Mouse (Mus musculus) heart, embryonic 13.5 days (tissue): Measurements from ENCODE around the gene Parp11. TPM values are rescaled to one million over a fixed set of nuclear protein-coding genes. Genes with fewer than 3 reads are reported as not detected.
A peak's percentile ranks its signal among the peaks of the same experiment; 100 is the strongest.
"Not testable (repeated sequence)": the region's sequence is repeated elsewhere in the genome, so short reads cannot be mapped to it uniquely, and the experiment has no call there.

Experiments used
- ATAC-seq: fragments of 200-750 bp; cut with Nextera tagmentation; 2 replicates; pipeline ENCODE4 v1.8.0; 2017; ENCODE audit warnings: moderate TSS enrichment; ENCODE audit not compliant: insufficient number of reproducible peaks, low FRiP score, low TSS enrichment; ENCODE audit errors: extremely low read depth
- H3K27ac ChIP-seq: fragments of 300-500 bp; sonication (generic); replicated peaks from 2 replicates; pipeline ENCODE4 v1.5.1; 2015; ENCODE audit warnings: moderate library complexity, mild to moderate bottlenecking, inconsistent platforms
- H3K27me3 ChIP-seq: fragments of 300-500 bp; sonication (generic); replicated peaks from 2 replicates; pipeline ENCODE4 v1.6.1; 2015; ENCODE audit warnings: mild to moderate bottlenecking, inconsistent platforms
- H3K36me3 ChIP-seq: fragments of 300-500 bp; sonication (generic); 2 replicates; pipeline ENCODE4 v1.6.1; 2015; ENCODE audit warnings: mild to moderate bottlenecking, inconsistent platforms
- H3K4me1 ChIP-seq: fragments of 300-500 bp; sonication (generic); 2 replicates; pipeline ENCODE4 v1.6.1; 2015; ENCODE audit warnings: inconsistent platforms
- H3K4me2 ChIP-seq: fragments of 300-500 bp; sonication (generic); 2 replicates; pipeline ENCODE4 v1.6.1; 2015; ENCODE audit warnings: inconsistent platforms, mild to moderate bottlenecking, moderate library complexity
- H3K4me3 ChIP-seq: fragments of 300-500 bp; sonication (generic); 2 replicates; pipeline ENCODE4 v1.5.1; 2015; ENCODE audit warnings: moderate library complexity, mild to moderate bottlenecking, inconsistent platforms
- H3K9ac ChIP-seq: fragments of 300-500 bp; sonication (generic); 2 replicates; pipeline ENCODE4 v1.6.1; 2015; ENCODE audit warnings: inconsistent platforms, mild to moderate bottlenecking, moderate library complexity
- H3K9me3 ChIP-seq: fragments of 300-500 bp; sonication (generic); 2 replicates; pipeline ENCODE4 v1.6.1; 2016; ENCODE audit warnings: inconsistent platforms
- WGBS: fragments of 180-500 bp; shearing (Covaris S2); methylation state at CpG from one replicate; pipeline ENCODE4 v1.1.7; 2015; ENCODE audit warnings: mixed read lengths; 5-methylcytosine and 5-hydroxymethylcytosine counted together
- polyA plus RNA-seq: library from polyadenylated mRNA; unstranded; fragments of >200 nt; fragmentation: Nextera tagmentation; extraction: Ambion mirVana; gene quantifications from 2 replicates; pipeline ENCODE4 v1.2.1, GENCODE M21; 2015

The Parp11 gene
- polyA plus RNA-seq, 1 experiment from 2014 or later, result 17.0 TPM

DNA sequence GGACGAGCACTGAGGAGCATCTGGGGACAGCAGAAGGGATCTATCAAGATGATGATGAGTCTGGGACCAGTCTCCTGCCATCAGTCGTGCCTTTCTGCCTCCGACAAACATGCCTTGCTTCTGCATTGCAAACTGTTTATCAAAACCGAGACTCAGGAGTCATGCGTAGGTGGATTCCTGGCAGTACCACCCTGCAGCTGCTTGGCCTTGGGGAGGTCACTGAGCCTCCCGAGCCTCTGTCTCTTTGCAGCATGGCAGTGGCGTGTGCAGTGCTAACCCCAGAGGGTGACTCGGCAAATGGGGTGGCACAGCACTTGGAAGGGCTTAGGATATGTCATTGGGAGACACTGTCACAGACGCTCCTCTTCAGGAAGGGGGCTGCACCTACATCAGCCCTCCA lies 53.5 kb downstream of the Parp11 start:
- H3K27ac ChIP-seq, result no peak overlapping the region
- no peak overlapping the region for H3K4me3 ChIP-seq
- ATAC-seq, result no peak
- H3K9ac ChIP-seq, result no peak overlapping the region
- no peaks in the 10 kb centered on the region; the same call in 1 of the 2 replicates for H3K27me3 ChIP-seq
- H3K4me1 ChIP-seq, result no peaks in the 10 kb centered on the region
- no peak overlapping the region for H3K4me2 ChIP-seq
- 48% methylated on average over 9 of the region's 9 CpGs for WGBS
- H3K36me3 ChIP-seq, result peaks cover 4% of the 10 kb centered on the region; the same call in 1 of the 2 replicates
- H3K9me3 ChIP-seq, result no peaks in the 10 kb centered on the region

DNA sequence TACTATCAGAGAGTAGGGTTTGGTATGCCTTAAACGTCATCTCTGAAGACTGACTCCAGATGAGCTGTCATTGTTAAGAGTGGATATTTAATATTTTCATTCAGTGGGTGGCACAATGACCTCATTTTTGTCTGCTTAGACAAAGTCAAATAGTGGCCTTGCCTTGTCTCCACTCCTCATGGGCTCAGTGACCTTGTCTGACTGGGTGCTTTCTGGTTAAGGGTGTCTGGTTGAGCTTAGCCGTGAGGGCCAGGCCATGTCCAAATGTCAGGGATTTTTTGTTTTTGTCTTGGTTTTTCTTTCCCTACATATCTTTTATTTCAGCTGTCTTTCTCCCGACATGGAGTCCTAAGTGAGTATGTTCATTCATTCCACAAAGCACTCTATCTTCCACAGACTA lies 54.2 kb downstream of the Parp11 start:
- no peaks in the 10 kb centered on the region for H3K9me3 ChIP-seq
- no peaks in the 10 kb centered on the region; the same call in 1 of the 2 replicates for H3K27me3 ChIP-seq
- no peak for ATAC-seq
- no peak overlapping the region for H3K4me3 ChIP-seq
- H3K4me1 ChIP-seq, result no peaks in the 10 kb centered on the region
- H3K9ac ChIP-seq, result no peak overlapping the region
- WGBS, result 65% methylated on average over 3 of the region's 3 CpGs
- H3K36me3 ChIP-seq, result peaks cover 4% of the 10 kb centered on the region; the same call in 1 of the 2 replicates
- H3K27ac ChIP-seq, result no peak overlapping the region
- H3K4me2 ChIP-seq, result no peak overlapping the region

GRCm38 (mm10) chr6:127502530-127502929 lies 55.9 kb downstream of the Parp11 start:
- H3K4me3 ChIP-seq, result no peak overlapping the region
- peaks cover 4% of the 10 kb centered on the region; the same call in 1 of the 2 replicates for H3K36me3 ChIP-seq
- no peak overlapping the region for H3K27ac ChIP-seq
- no peak overlapping the region for H3K4me2 ChIP-seq
- no peaks in the 10 kb centered on the region; the same call in 1 of the 2 replicates for H3K27me3 ChIP-seq
- H3K9me3 ChIP-seq, result no peaks in the 10 kb centered on the region
- WGBS, result 53% methylated on average over 3 of the region's 3 CpGs
- H3K4me1 ChIP-seq, result no peaks in the 10 kb centered on the region
- ATAC-seq, result no peak
- H3K9ac ChIP-seq, result no peak overlapping the region

- 86% methylated on average over 6 of the region's 12 CpGs for WGBS
- H3K36me3 ChIP-seq, H3K4me3 ChIP-seq, H3K9me3 ChIP-seq, ATAC-seq, H3K4me1 ChIP-seq, H3K9ac ChIP-seq, H3K27ac ChIP-seq, H3K4me2 ChIP-seq, H3K27me3 ChIP-seq: not testable (repeated sequence)
Measured at GRCm38 (mm10) chr6:127513776-127514175, 67.1 kb downstream of the Parp11 start.

DNA sequence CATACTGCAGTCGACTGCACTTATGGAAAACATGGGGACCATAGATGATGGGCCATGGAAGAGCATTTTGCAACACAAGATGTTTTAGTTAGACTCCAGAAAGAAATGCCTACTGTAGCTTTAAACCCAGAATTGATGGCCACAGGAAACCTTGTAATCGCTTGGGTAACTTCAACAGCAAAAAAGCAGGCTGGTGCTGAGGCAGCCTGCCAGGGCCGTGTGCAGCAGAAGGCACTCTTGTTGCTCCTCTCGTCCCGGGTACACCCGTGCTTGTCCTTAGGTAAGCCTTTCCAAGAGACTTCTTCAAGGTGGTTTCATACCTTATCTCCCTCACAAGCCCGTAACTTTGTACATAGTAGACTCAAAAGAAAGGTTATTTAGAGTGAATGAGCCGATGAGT lies 74.5 kb downstream of the Parp11 start:
- 66% methylated on average over 8 of the region's 8 CpGs for WGBS
- Histone ChIP-seq H3K9ac (no peak overlapping the region), H3K27ac (no peak overlapping the region), H3K36me3 (no peaks in the 10 kb centered on the region), H3K4me1 (peaks cover 16% of the 10 kb centered on the region), H3K27me3 (no peaks in the 10 kb centered on the region), H3K9me3 (no peaks in the 10 kb centered on the region), H3K4me3 (no peak overlapping the region), H3K4me2 (no peak overlapping the region)
- ATAC-seq, result no peak

- Histone ChIP-seq H3K4me3 (no peak overlapping the region), H3K4me1 (peaks cover 16% of the 10 kb centered on the region), H3K9me3 (no peaks in the 10 kb centered on the region), H3K27me3 (no peaks in the 10 kb centered on the region), H3K27ac (no peak overlapping the region), H3K9ac (no peak overlapping the region), H3K4me2 (peak overlapping the region; percentile 37), H3K36me3 (no peaks in the 10 kb centered on the region)
- no peak for ATAC-seq
- WGBS, result 28% methylated on average over 9 of the region's 9 CpGs
Measured at GRCm38 (mm10) chr6:127522326-127522725, 75.7 kb downstream of the Parp11 start.

DNA sequence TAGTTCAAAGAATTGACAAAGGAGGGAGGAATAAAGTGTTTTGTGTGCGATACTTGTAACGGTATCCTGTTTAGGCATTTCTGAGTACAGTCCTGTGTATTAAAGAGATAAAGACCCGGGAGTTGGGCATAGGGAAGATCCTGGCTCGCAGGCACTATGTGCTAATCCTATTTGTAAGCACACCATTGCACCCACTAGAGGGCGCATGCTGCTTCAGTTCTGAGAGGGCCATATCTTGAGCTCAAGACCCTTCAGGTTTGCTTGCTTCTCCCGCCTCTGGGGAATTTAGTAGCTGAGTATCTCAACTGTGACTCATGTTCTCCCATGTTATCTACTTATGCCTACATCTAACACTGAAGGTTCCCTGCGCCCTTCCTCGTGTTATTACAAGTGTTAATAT lies 77.8 kb downstream of the Parp11 start:
- Histone ChIP-seq H3K9ac (no peak overlapping the region), H3K27me3 (no peaks in the 10 kb centered on the region; the same call in 1 of the 2 replicates), H3K27ac (no peak overlapping the region), H3K9me3 (no peaks in the 10 kb centered on the region), H3K4me2 (no peak overlapping the region), H3K36me3 (no peaks in the 10 kb centered on the region), H3K4me3 (no peak overlapping the region), H3K4me1 (peaks cover 25% of the 10 kb centered on the region)
- WGBS, result 23% methylated on average over 8 of the region's 8 CpGs
- ATAC-seq, result no peak

- H3K27me3 ChIP-seq, result no peaks in the 10 kb centered on the region; the same call in 1 of the 2 replicates
- no peak for ATAC-seq
- H3K27ac ChIP-seq, result peak overlapping the region; percentile 83; the same call in 1 of the 2 replicates
- H3K4me3 ChIP-seq, result no peak overlapping the region
- H3K9me3 ChIP-seq, result no peaks in the 10 kb centered on the region
- H3K9ac ChIP-seq, result no peak overlapping the region
- no peaks in the 10 kb centered on the region for H3K36me3 ChIP-seq
- H3K4me1 ChIP-seq, result peaks cover 29% of the 10 kb centered on the region
- H3K4me2 ChIP-seq, result no peak overlapping the region
- WGBS, result 77% methylated on average over 7 of the region's 7 CpGs
Measured at GRCm38 (mm10) chr6:127528625-127529024, 82.0 kb downstream of the Parp11 start.

DNA sequence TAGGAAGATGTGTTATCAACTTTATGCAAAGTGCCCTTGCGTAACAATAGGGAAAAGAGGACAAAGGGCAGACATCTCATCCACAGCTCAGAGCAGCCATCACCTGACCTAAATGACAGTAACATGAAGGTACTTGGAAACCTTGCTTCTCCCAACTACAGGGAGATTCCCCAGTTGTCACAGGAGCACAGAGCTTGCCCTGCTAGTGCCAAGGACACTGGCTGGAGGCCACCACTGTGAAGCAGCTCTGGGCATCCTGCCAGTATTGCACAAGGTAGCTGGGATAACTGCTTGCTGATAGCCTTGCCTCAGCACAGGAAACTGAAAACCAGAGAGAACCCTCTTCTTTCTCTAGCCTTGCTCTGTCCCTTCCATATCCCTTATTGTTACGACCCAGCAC lies 82.8 kb downstream of the Parp11 start:
- peaks cover 29% of the 10 kb centered on the region for H3K4me1 ChIP-seq
- H3K27me3 ChIP-seq, result no peaks in the 10 kb centered on the region; the same call in 1 of the 2 replicates
- peak overlapping the region; percentile 83 for H3K27ac ChIP-seq
- H3K36me3 ChIP-seq, result no peaks in the 10 kb centered on the region
- no peak overlapping the region for H3K4me3 ChIP-seq
- H3K9ac ChIP-seq, result no peak overlapping the region
- peak; percentile 71; the same call in 1 of the 2 replicates for ATAC-seq
- H3K4me2 ChIP-seq, result no peak overlapping the region
- 26% methylated on average over 2 of the region's 2 CpGs for WGBS
- H3K9me3 ChIP-seq, result no peaks in the 10 kb centered on the region

GRCm38 (mm10) chr6:127530206-127530605 lies 83.6 kb downstream of the Parp11 start:
- no peak overlapping the region for H3K4me2 ChIP-seq
- H3K27ac ChIP-seq, result peak overlapping the region; percentile 83
- H3K4me3 ChIP-seq, result no peak overlapping the region
- 35% methylated on average over 3 of the region's 3 CpGs for WGBS
- no peaks in the 10 kb centered on the region for H3K9me3 ChIP-seq
- no peak overlapping the region for H3K9ac ChIP-seq
- H3K4me1 ChIP-seq, result peaks cover 29% of the 10 kb centered on the region
- no peaks in the 10 kb centered on the region; the same call in 1 of the 2 replicates for H3K27me3 ChIP-seq
- H3K36me3 ChIP-seq, result no peaks in the 10 kb centered on the region
- ATAC-seq, result no peak

- H3K27me3 ChIP-seq, result no peaks in the 10 kb centered on the region; the same call in 1 of the 2 replicates
- no peaks in the 10 kb centered on the region for H3K36me3 ChIP-seq
- peaks cover 29% of the 10 kb centered on the region for H3K4me1 ChIP-seq
- ATAC-seq, result no peak
- no peak overlapping the region for H3K9ac ChIP-seq
- H3K27ac ChIP-seq, result no peak overlapping the region
- WGBS, result 26% methylated on average over 3 of the region's 3 CpGs
- H3K9me3 ChIP-seq, result no peaks in the 10 kb centered on the region
- no peak overlapping the region for H3K4me3 ChIP-seq
- H3K4me2 ChIP-seq, result no peak overlapping the region
Measured at GRCm38 (mm10) chr6:127531412-127532205, 85.0 kb downstream of the Parp11 start.

GRCm38 (mm10) chr6:127532304-127532703 lies 85.7 kb downstream of the Parp11 start:
- peaks cover 29% of the 10 kb centered on the region for H3K4me1 ChIP-seq
- no peak overlapping the region for H3K4me2 ChIP-seq
- no peak overlapping the region for H3K4me3 ChIP-seq
- no peaks in the 10 kb centered on the region for H3K9me3 ChIP-seq
- H3K36me3 ChIP-seq, result no peaks in the 10 kb centered on the region
- no peak overlapping the region for H3K27ac ChIP-seq
- WGBS, result 84% methylated on average over 5 of the region's 5 CpGs
- H3K27me3 ChIP-seq, result no peaks in the 10 kb centered on the region; the same call in 1 of the 2 replicates
- no peak overlapping the region for H3K9ac ChIP-seq
- ATAC-seq, result no peak
